Comparison of ENCODE assay signal across 9 mouse cellular contexts in the genomic region with DNA sequence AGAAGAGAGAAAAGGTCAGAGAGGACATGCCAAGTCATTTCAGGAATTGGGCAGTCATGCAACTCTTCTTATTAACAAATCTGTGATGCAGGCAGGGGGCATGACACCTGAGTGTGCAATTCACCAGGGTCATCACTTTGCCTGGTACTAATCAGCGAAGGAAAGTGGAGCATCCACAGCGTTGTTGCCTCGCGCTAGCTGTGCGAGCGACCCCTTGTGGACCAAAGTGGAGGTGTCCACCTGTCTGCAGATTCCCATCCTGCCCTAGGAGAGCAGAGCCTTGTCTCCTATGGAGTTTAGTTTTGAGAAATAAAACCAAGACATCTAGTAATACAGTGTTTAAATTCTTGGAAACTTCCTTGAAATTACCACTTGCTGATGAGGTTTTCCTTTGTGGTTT.
DNase-seq lines count a peak whose midpoint lies in the region; ATAC-seq and TF ChIP-seq lines count a peak whose summit lies in the region.
"Had no signal": no experiment of that assay in that cellular context is flagged by ENCODE, and none has a peak within 500 bp of the region (broad histone marks: within the 10 kb centered on the region; RNA-seq: fewer than 3 reads in every experiment).

No protein-coding gene starts in this region.

- H3K9ac ChIP-seq in midbrain, embryonic 13.5 days (replicated peaks) = no peak overlapping the region
- H3K9ac ChIP-seq in lung, embryonic 14.5 days = no peak overlapping the region
- H3K9ac ChIP-seq: embryonic facial prominence, embryonic 13.5 days had no signal

- ATAC-seq in midbrain, embryonic 13.5 days = no peak
- ATAC-seq in lung, embryonic 14.5 days (ENCODE audit: insufficient read depth) = no peak

- DNase-seq in midbrain, embryonic 10.5 days (ENCODE audit: low spot score) = peak; percentile 58
- peak; percentile 26 to 40 for DNase-seq in adrenal gland, adult 18-20 months (ENCODE audit: low spot score in 2 of 2)
- peak; percentile 66 to 86 for DNase-seq in cerebellum, postnatal 4 days (ENCODE audit: low spot score in 2 of 2)
- peak; percentile 60 for DNase-seq in kidney, postnatal 10 days
- DNase-seq in lung, embryonic 14.5 days = peak; percentile 58
- DNase-seq in heart, postnatal 25 days (ENCODE audit: low spot score) = no peak

- H3K9me3 ChIP-seq in midbrain, embryonic 10.5 days (replicated peaks) = no peaks in the 10 kb centered on the region
- H3K9me3 ChIP-seq in midbrain, embryonic 13.5 days = no peaks in the 10 kb centered on the region
- no peaks in the 10 kb centered on the region for H3K9me3 ChIP-seq in lung, embryonic 14.5 days (ENCODE audit: low read depth, low read length)
- H3K9me3 ChIP-seq: embryonic facial prominence, embryonic 13.5 days had no signal

- H3K36me3 ChIP-seq in midbrain, embryonic 10.5 days = no peaks in the 10 kb centered on the region
- no peaks in the 10 kb centered on the region for H3K36me3 ChIP-seq in midbrain, embryonic 13.5 days
- no peaks in the 10 kb centered on the region for H3K36me3 ChIP-seq in lung, embryonic 14.5 days (ENCODE audit: insufficient read depth)
- no peaks in the 10 kb centered on the region for H3K36me3 ChIP-seq in testis, adult 2 months (ENCODE audit: control insufficient read depth, insufficient read depth, low read length)
- H3K36me3 ChIP-seq: embryonic facial prominence, embryonic 13.5 days had no signal

- H3K4me2 ChIP-seq in midbrain, embryonic 13.5 days (replicated peaks) = no peak overlapping the region
- no peak overlapping the region for H3K4me2 ChIP-seq in lung, embryonic 14.5 days
- H3K4me2 ChIP-seq: embryonic facial prominence, embryonic 13.5 days had no signal

- H3K27ac ChIP-seq in midbrain, embryonic 10.5 days (replicated peaks) = no peak overlapping the region
- no peak overlapping the region for H3K27ac ChIP-seq in midbrain, embryonic 13.5 days
- H3K27ac ChIP-seq in lung, embryonic 14.5 days (ENCODE audit: low read depth) = no peak overlapping the region
- H3K27ac ChIP-seq in testis, adult 2 months (ENCODE audit: control insufficient read depth, insufficient read depth, low read depth, low read length) = no peak overlapping the region
- H3K27ac ChIP-seq: embryonic facial prominence, embryonic 13.5 days had no signal

- H3K4me3 ChIP-seq in midbrain, embryonic 10.5 days = no peak overlapping the region
- no peak overlapping the region for H3K4me3 ChIP-seq in midbrain, embryonic 13.5 days (replicated peaks)
- no peak overlapping the region for H3K4me3 ChIP-seq in lung, embryonic 14.5 days (ENCODE audit: low read depth, low read length)
- no peak overlapping the region for H3K4me3 ChIP-seq in testis, adult 2 months (ENCODE audit: control insufficient read depth, low read depth, low read length)
- H3K4me3 ChIP-seq: embryonic facial prominence, embryonic 13.5 days had no signal

- WGBS in midbrain, embryonic 10.5 days = 10% methylated on average over 6 of the region's 6 CpGs
- 3% methylated on average over 6 of the region's 6 CpGs for WGBS in midbrain, embryonic 13.5 days
- WGBS in lung, embryonic 14.5 days = 8% methylated on average over 6 of the region's 6 CpGs

- 0 out of 2 replicates have a peak, but pooled peaks cover 6% of the 10 kb centered on the region for H3K4me1 ChIP-seq in midbrain, embryonic 10.5 days
- peaks cover 9% of the 10 kb centered on the region for H3K4me1 ChIP-seq in midbrain, embryonic 13.5 days (replicated peaks)
- H3K4me1 ChIP-seq in lung, embryonic 14.5 days (ENCODE audit: insufficient read depth) = no peaks in the 10 kb centered on the region
- peaks cover 4% of the 10 kb centered on the region for H3K4me1 ChIP-seq in testis, adult 2 months (ENCODE audit: control insufficient read depth, insufficient read depth, low read length)
- H3K4me1 ChIP-seq: embryonic facial prominence, embryonic 13.5 days had no signal

- no peaks in the 10 kb centered on the region for H3K27me3 ChIP-seq in midbrain, embryonic 10.5 days (ENCODE audit: low read depth, poor library complexity, severe bottlenecking)
- H3K27me3 ChIP-seq in midbrain, embryonic 13.5 days = no peaks in the 10 kb centered on the region
- no peaks in the 10 kb centered on the region for H3K27me3 ChIP-seq in lung, embryonic 14.5 days (ENCODE audit: insufficient read depth, low read length)
- no peaks in the 10 kb centered on the region; the same call in 1 of the 2 replicates for H3K27me3 ChIP-seq in testis, adult 2 months (ENCODE audit: control insufficient read depth, insufficient read depth, low read length)
- H3K27me3 ChIP-seq: embryonic facial prominence, embryonic 13.5 days had no signal

- TF ChIP-seq CTCF in lung, embryonic 14.5 days (IDR thresholded peaks at IDR 0.05; ENCODE audit: low read depth) = peak; percentile 82
- TF ChIP-seq CTCF in testis, adult 2 months (IDR thresholded peaks at IDR 0.05; ENCODE audit: control insufficient read depth, insufficient read depth, insufficient replicate concordance, low read depth, low read length) = peak; percentile 96; the same call in 1 of the 2 replicates

- intact Hi-C loops in heart, postnatal 25 days (cut with DNase I) = no loop called here

- TF ChIP-seq POLR2A in testis, adult 2 months (IDR thresholded peaks at IDR 0.05; ENCODE audit: control insufficient read depth, low read depth, low read length) = no peak
